Mouse (Mus musculus) spleen, adult 2 months (tissue): ENCODE measurements around the gene Vwa5b1. TPM values are rescaled to one million over a fixed set of nuclear protein-coding genes. Genes with fewer than 3 reads are reported as not detected.

Experiments
- DNase-seq, 2 experiments: peaks; one replicate each; pipeline versions ENCODE4 v3.0.0 to v3.0.0-alpha.2; 2012 to 2021; ENCODE audit warnings: low spot score in 2 of 2, low read depth in 1 of 2
- H3K27ac ChIP-seq: fragments of 200-500 bp; 2 replicates; pipeline ENCODE4 v1.5.1; 2012; ENCODE audit warnings: low read length, inconsistent platforms; ENCODE audit not compliant: insufficient read depth
- H3K27me3 ChIP-seq: fragments of 200-500 bp; 2 replicates; pipeline ENCODE4 v1.6.1; 2012; ENCODE audit warnings: mild to moderate bottlenecking, moderate library complexity, low read length, inconsistent platforms; ENCODE audit not compliant: control insufficient read depth, insufficient read depth
- H3K36me3 ChIP-seq: fragments of 200-500 bp; 2 replicates; pipeline ENCODE4 v1.6.1; 2012; ENCODE audit warnings: mild to moderate bottlenecking, low read length, inconsistent platforms; ENCODE audit not compliant: control insufficient read depth, insufficient read depth
- H3K4me1 ChIP-seq: fragments of 200-500 bp; 2 replicates; pipeline ENCODE4 v1.6.1; 2011; ENCODE audit warnings: inconsistent platforms; ENCODE audit not compliant: control insufficient read depth, insufficient read depth, insufficient read length
- H3K4me3 ChIP-seq: fragments of 200-500 bp; 2 replicates; pipeline ENCODE4 v1.5.1; 2011; ENCODE audit warnings: mild to moderate bottlenecking, inconsistent platforms; ENCODE audit not compliant: insufficient read depth, insufficient read length; ENCODE audit errors: extremely low read depth
- CTCF ChIP-seq: fragments of 200-500 bp; IDR thresholded peaks from 2 replicates; pipeline ENCODE4 v1.5.1; 2011; ENCODE audit warnings: mild to moderate bottlenecking, inconsistent platforms; ENCODE audit not compliant: insufficient read depth, insufficient read length, insufficient replicate concordance; ENCODE audit errors: extremely low read depth
- POLR2A ChIP-seq: fragments of 200-500 bp; IDR thresholded peaks from 2 replicates; pipeline ENCODE4 v1.6.1; 2011; ENCODE audit warnings: low read depth, low read length, inconsistent platforms
- whole genome bisulfite sequencing: fragments of 180-500 bp; shearing (Covaris S2); methylation state at CpG from one replicate; pipeline ENCODE4 v1.1.7; 2018; 5-methylcytosine and 5-hydroxymethylcytosine counted together
- polyA plus RNA-seq: library from polyadenylated mRNA; depleted of rRNA; stranded (reverse); fragments of >200 nt; gene quantifications from 2 replicates; pipeline ENCODE4 v1.2.3, GENCODE M21; 2012

Gene Vwa5b1
- polyA plus RNA-seq, 1 experiment = not detected

DNA sequence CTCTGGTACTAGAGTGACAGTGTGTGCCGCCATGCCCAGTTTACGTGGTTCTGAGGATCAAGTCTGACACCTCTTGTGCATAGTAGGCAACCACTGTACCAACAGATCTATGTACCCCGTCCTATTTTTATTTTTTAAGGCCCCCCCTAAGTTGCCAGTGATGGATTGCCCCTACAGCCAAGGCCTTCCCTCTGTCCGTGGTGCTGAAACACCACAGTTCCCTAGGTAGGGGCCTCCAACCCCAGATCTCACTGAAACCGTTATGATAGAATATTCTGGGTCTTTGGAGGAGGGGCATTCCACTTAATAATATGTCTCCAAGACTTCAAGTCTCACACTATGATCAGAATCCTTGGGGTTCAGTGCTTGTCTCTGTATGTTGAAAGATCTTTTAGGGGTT, 85.1 kb downstream of the Vwa5b1 start:
- 57% methylated on average over 5 of the region's 5 CpGs for WGBS

DNA sequence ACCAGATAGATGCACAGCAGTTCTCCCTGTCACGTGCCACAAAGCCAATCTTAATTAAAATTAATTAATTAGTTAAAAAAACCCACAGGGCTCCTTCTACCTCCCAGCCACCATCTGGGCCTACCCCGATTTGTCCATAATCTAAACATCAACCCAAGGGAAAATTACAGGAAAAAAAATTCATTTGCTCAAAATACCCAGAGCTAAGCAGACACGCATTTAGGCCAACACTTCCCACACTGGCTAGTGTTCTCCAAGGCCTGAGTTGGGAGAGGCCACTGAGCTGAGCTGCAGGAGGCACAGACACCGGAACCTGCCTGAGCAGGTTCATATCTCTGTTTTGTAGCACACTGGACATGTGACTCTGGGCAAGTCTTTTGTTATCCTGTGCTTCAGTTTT, 86.7 kb downstream of the Vwa5b1 start:
- H3K27ac ChIP-seq = no peak overlapping the region
- TF ChIP-seq POLR2A (no peak), CTCF (no peak)
- no peak overlapping the region for H3K4me3 ChIP-seq
- H3K27me3 ChIP-seq = no peaks in the 10 kb centered on the region
- H3K4me1 ChIP-seq = no peaks in the 10 kb centered on the region
- no peak for DNase-seq
- H3K36me3 ChIP-seq = no peaks in the 10 kb centered on the region
- 82% methylated on average over 4 of the region's 4 CpGs for WGBS

More for the DNA sequence above, 85.1 kb downstream of the Vwa5b1 start:
- H3K4me1 ChIP-seq = no peaks in the 10 kb centered on the region
- no peaks in the 10 kb centered on the region for H3K27me3 ChIP-seq
- no peak overlapping the region for H3K4me3 ChIP-seq
- DNase-seq = no peak
- no peak overlapping the region for H3K27ac ChIP-seq
- TF ChIP-seq POLR2A (no peak), CTCF (no peak)
- no peaks in the 10 kb centered on the region for H3K36me3 ChIP-seq

DNA sequence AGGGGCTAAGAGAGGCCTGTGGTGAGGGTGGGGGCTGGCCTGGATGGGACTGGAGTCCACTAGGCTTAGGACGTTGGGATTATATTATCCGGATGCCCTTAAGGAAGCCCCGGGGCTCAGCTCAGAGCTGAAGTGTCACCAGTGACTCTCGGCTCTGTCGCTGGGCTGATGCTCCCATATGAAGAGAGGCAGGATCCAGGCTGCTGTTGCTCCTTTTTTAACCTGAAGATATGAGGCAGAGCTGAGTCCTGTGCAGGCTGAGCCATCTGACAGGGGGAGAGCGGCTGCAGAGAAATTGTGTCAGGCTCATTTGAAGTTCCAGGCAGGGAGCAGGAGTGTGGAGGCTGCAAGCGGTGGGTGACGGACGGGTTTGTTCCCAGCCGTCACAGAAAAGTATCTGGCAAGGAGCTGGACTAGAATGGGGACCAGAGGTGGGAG, 87.5 kb downstream of the Vwa5b1 start:
- H3K4me3 ChIP-seq = no peak overlapping the region
- H3K27me3 ChIP-seq = no peaks in the 10 kb centered on the region
- no peaks in the 10 kb centered on the region for H3K36me3 ChIP-seq
- H3K27ac ChIP-seq = no peak overlapping the region
- no peak for TF ChIP-seq POLR2A
- no peak for TF ChIP-seq CTCF
- 25% methylated on average over 10 of the region's 10 CpGs for WGBS
- H3K4me1 ChIP-seq = no peaks in the 10 kb centered on the region
- no peak for DNase-seq

DNA sequence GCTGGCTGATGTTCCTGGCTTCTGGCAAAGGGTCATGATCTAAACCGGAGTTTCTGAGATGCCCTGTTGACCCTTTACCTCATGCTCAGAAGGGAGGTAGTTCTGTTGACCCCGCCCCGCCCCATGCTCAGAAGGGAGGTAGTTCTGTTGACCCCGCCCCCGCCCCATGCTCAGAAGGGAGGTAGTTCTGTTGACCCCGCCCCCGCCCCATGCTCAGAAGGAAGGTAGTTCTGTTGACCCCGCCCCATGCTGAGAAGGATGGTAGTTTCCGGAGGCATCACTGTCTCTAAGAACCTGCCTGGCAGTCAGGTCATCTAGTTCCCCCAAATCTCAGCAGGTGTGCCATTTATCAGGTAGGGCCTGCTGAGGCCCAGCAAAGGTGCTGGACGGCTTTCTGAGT, 88.1 kb downstream of the Vwa5b1 start:
- no peaks in the 10 kb centered on the region for H3K36me3 ChIP-seq
- WGBS = 33% methylated on average over 10 of the region's 10 CpGs
- TF ChIP-seq POLR2A = no peak
- no peak for TF ChIP-seq CTCF
- no peaks in the 10 kb centered on the region for H3K4me1 ChIP-seq
- H3K4me3 ChIP-seq = no peak overlapping the region
- H3K27ac ChIP-seq = no peak overlapping the region
- no peaks in the 10 kb centered on the region for H3K27me3 ChIP-seq
- DNase-seq = no peak

DNA sequence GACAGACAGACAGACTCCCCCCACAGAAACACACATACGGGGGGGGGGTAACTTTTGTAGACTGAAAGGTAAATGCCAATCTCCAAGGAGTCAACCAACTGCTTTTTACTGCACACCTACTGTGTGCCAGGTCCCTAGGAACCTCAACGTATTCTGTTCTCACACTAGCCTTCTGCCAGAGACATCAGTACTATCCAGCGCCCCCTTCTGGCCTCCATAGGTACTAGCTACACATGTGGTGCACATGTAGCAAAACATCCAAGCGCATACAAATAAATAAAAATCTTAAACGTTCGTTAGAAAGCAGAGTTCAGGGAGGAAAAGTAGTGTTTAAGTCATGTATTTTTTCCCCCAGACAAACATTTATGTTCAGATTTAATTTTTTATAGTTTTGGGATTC, 88.6 kb downstream of the Vwa5b1 start:
- Histone ChIP-seq H3K27ac (no peak overlapping the region), H3K4me1 (no peaks in the 10 kb centered on the region), H3K4me3 (no peak overlapping the region), H3K36me3 (no peaks in the 10 kb centered on the region), H3K27me3 (no peaks in the 10 kb centered on the region)
- 63% methylated on average over 6 of the region's 6 CpGs for WGBS
- TF ChIP-seq CTCF = no peak
- no peak for TF ChIP-seq POLR2A
- DNase-seq = no peak

DNA sequence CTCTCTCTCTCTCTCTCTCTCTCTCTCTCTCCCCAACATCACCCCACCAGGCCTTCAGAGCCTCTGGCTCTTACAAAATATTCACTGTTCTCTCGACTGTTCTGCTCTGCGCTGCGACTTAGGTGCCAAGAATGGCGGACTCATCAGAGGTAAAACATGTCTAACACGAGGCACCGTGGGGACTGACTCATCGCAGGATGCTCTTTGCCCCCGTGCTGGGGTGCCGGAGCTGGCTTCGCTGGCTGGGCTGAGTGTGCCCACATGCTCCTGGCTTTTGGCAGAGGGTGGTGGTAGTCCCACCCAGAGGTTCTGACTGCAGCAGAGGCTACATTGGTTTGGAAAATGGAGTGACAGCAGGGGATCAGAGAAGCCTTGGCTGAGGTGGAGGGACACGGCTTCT, 89.4 kb downstream of the Vwa5b1 start:
- H3K36me3 ChIP-seq = no peaks in the 10 kb centered on the region
- no peak for TF ChIP-seq POLR2A
- no peak for TF ChIP-seq CTCF
- no peaks in the 10 kb centered on the region for H3K4me1 ChIP-seq
- H3K27me3 ChIP-seq = no peaks in the 10 kb centered on the region
- no peak for DNase-seq
- no peak overlapping the region for H3K27ac ChIP-seq
- WGBS = 76% methylated on average over 11 of the region's 11 CpGs
- H3K4me3 ChIP-seq = no peak overlapping the region

DNA sequence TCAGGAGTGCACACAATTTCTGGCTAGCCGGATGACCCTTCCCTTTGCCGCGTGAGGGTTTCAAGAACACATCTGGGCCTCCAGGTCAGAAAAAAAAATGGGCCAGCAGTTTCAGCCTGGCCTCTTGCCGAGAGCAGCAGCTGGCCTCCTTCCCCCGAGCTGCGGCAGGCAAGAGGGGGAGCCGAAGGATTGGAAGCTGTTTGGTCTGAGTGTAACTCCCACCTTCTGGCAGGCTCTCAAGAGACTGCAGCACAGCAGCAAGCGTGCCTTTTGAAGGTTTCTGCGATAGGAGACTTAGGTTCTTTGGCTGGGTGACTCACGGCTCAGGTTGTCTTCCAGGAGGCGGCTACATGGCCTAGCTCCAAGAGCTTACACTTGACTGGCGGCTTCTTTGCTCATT, 92.5 kb downstream of the Vwa5b1 start:
- H3K4me1 ChIP-seq = no peaks in the 10 kb centered on the region
- no peak overlapping the region for H3K27ac ChIP-seq
- DNase-seq = no peak
- H3K36me3 ChIP-seq = no peaks in the 10 kb centered on the region
- H3K4me3 ChIP-seq = no peak overlapping the region
- TF ChIP-seq CTCF (no peak), POLR2A (no peak)
- WGBS = 64% methylated on average over 12 of the region's 12 CpGs
- H3K27me3 ChIP-seq = no peaks in the 10 kb centered on the region
